Mouse (Mus musculus): ENCODE measurements around the gene Pcolce2. TPM values are rescaled to one million over a fixed set of nuclear protein-coding genes. Genes with fewer than 3 reads are reported as not detected.

The Pcolce2 gene
- total RNA-seq, 2 experiments from 2014 or later = 2.6 to 8.6 TPM

DNA sequence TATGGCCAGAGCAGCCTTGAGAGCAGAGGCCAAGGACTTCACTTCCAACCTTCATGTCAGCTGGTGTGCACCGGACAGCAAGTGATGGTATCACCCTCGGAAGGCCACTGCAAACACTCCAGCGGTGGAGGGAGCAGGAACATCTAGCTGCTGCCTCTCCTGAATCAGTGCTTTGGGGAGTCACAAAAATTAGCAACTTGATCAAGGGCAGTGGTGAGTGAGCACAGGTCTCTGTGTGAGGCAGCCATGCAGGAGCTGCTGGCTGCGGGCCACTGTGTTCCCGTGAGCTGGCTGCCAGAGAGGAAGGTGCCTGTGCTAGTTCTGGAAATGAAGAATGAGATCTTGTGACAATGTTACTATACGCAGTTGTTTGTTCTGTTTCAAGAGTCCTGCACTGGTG lies 16.0 kb downstream of the Pcolce2 start:
- no peak for DNase-seq (ENCODE audit: low spot score in 2 of 2)

- DNase-seq (ENCODE audit: low spot score in 2 of 2) = no peak
Observed at GRCm38 (mm10) chr9:95654356-95654755, 17.0 kb downstream of the Pcolce2 start.

GRCm38 (mm10) chr9:95657941-95658340 lies 20.5 kb downstream of the Pcolce2 start:
- DNase-seq (ENCODE audit: low spot score in 2 of 2) = no peak

DNA sequence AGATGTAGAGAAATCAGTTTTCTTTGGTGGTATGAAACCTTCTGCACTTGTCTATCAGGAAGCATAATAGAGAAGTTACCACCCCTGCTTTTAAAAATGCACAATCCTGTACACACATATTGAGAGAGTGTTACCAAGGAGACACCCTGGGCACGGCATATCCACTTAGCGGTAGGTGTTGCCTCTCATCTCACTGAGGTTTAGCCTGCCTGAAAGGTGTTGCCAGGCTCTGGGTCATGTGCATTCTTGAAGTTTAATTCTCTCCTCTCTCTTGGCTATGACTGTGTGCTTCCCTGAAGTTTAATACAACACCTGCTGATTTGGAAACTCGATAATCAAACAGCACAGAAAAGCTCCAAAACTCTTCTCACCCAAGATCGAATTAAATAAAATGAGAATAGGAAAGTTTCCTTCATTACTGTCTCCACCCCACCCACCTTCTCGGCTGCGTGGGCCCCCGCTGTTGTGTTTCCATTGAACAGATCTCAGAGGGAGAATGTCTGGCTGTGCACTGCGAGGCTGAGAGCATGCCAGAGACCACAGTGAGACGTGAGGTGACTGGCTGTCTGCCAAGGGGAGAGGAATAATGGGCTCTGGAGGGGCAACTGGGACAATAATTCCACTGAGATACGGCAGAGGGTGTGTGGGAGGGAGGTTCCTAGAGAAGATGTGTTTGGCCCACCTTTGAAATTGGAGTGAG lies 27.0 kb downstream of the Pcolce2 start:
- DNase-seq (ENCODE audit: low spot score in 2 of 2) = no peak

DNA sequence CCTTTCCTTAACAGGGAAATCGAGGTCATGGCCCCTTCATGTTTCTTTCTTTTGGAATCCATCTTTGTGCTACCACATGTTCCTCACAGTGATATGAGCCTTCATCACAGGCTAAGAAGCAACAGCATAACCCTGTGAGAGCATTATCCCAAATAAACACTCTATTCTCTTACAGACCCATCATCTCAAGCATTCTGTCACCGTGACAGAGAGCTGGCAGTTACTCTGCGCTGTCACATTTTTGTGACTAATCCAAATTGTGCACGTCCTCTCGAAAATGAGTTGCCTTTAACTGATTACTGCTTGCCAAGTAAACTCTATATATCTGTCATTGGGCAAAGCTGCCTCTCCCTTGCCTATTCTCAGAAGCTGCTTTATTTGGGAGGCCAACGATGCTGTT lies 28.4 kb downstream of the Pcolce2 start:
- DNase-seq (ENCODE audit: low spot score in 2 of 2) = no peak

DNA sequence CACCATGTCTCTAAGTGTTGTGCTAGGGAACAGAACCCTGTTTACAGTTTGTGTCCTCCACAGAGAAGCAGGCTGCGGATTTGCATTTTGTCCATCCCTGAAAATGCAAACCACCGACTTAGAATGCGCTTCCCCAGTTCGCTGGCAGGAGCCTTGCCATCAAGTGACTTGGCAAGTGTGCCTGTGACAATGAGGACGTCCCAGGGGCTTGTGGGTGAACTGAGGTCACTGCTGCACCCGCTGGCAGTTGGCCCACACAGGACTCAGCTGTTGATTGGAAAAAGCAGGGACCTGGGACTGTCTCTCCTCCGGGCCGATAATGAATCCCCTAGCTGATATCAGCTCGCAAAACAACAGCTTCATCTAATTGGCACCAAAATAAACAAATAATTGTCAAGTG lies 30.4 kb downstream of the Pcolce2 start:
- DNase-seq (ENCODE audit: low spot score in 2 of 2) = no peak

- DNase-seq (ENCODE audit: low spot score in 2 of 2) = no peak
Observed at GRCm38 (mm10) chr9:95668306-95668705, 30.9 kb downstream of the Pcolce2 start.

DNA sequence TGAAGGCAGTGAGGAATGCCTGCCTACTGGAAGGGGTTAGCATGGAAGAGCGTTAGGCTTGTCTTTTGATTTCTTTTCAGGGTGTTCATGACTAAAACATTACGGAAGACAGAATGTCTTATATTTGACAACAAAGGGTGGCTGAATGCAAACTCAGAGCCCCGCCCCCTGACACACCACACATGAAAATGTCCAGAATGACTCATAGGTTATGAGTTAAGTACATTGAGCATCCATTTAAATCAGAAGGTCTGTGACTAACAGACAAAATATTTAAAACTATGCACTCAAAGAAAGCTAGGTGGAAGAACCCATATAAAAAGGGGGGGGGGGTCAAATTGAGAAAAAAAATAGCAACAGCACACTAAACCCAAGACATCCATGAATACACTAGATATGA lies 34.9 kb downstream of the Pcolce2 start:
- DNase-seq (ENCODE audit: low spot score in 2 of 2) = no peak

DNA sequence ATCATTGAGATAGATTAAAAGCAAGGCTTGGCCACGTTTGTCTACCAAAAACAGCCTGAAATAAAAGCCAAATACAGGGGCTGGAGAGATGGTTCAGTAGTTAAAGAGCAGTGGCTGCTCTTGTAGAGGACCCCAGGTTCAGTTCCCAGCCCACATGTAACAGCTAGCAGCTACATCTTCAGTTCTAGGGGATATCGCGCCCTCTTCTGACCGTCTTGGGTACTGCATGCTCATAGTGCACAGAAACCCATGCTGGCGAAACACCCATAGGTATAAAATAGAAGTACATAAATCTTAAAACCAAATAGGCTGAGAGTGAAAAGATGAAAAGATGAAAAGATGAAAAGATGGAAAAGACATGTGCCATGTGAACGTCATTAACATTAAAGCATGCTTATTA lies 35.4 kb downstream of the Pcolce2 start:
- no peak for DNase-seq (ENCODE audit: low spot score in 2 of 2)

GRCm38 (mm10) chr9:95675064-95675699 lies 37.8 kb downstream of the Pcolce2 start:
- DNase-seq (ENCODE audit: low spot score in 2 of 2) = peak; percentile 2 to 26

DNA sequence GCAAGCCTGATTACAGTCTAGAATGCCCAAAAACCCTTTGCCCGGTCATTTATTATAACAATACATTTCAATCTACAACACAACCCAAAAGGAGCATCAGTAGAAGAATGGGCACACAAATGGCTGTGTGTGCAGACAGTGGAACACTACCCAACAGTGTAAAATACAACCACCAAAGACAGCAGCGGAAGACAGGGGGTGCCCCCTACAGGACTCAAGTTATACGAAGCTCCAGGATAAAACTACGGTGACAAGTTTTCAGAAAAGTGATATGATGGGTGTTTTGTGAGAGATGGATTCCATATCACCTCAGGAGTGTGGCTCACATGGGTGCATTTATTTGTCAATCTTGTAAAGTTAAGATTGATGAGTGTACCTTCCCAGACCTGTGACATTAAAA lies 38.6 kb downstream of the Pcolce2 start:
- DNase-seq (ENCODE audit: low spot score in 2 of 2) = no peak

- DNase-seq (ENCODE audit: low spot score in 2 of 2) = no peak
Observed at GRCm38 (mm10) chr9:95679966-95680365, 42.6 kb downstream of the Pcolce2 start.

DNA sequence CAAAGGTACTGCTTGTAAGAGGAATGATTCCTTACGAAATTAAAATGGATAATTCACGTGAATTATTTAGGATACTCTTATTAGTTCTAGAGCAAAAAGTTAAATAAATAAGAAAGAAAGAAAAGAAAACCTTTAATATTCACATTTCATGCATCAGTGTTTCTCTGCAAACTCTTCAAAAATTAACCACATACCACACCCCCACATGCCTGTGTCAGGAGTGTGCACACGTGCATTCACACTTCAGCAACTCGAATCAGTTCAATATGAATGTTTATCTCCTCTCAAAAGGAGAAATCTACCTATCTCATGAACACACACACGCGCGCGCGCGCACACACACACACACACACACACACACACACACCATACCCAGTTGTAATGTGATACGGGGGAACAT lies 43.3 kb downstream of the Pcolce2 start:
- DNase-seq (ENCODE audit: low spot score in 2 of 2) = no peak

DNA sequence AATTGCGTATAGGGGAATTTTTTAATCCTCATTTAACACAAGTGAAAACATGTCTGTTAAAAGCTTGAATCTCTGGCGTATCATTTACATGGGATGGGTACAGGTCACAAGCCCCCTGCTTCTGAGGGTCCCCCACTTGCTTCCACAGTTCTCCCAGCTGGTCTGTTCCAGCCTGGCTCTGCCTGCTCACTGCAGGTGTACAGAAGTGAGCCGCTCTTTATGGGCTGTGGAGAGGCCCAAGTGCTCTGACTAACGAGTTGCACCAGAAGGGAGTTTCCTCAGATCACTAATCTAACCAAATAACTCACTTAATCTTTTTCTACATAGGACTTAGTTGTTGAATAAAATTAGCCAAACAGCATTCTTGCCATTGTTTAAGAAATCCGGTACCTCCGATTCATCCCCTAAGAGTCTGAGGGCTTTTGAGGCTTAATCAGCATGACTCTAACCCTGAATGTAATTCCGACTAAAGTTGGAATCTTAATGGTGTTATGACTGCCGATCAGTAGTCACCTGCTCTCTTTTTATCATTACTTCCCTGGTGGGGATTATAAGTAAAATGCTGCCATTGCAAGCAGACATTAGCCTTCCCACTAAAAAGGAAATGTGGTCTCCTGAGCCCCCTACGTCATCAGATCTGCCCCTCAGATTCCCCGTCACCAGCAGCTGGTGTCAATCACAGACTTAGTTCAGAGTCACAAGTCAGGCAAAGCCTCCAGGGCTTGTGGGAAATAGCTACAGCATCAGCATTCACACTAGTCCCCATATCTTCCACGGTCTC lies 48.4 kb downstream of the Pcolce2 start:
- no peak for DNase-seq (ENCODE audit: low spot score in 2 of 2)

DNA sequence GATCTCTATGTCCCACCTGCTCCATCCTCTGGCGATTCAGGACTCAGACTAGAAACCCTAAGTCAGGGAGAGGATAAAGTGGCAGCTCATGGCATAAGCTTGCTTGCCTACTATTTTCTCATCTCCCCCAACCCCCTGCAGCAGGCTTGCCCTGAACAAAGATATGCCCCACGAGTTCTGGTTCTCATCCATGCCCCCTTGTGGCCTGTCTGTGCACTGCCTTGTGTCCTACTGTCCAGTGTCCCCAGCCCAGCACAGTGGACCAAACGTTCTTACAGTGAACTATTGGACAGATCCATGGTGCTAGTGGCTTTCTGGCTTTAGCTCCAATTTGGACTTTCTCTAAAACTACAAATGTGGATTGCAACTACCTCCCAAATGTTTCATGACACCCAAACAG lies 50.7 kb downstream of the Pcolce2 start:
- peak; percentile 28 to 51 for DNase-seq (ENCODE audit: low spot score in 2 of 2)

- no peak for DNase-seq (ENCODE audit: low spot score in 2 of 2)
Observed at GRCm38 (mm10) chr9:95692823-95693222, 55.4 kb downstream of the Pcolce2 start.

- no peak for DNase-seq (ENCODE audit: low spot score in 2 of 2)
Observed at GRCm38 (mm10) chr9:95693528-95694100, 56.2 kb downstream of the Pcolce2 start.

DNA sequence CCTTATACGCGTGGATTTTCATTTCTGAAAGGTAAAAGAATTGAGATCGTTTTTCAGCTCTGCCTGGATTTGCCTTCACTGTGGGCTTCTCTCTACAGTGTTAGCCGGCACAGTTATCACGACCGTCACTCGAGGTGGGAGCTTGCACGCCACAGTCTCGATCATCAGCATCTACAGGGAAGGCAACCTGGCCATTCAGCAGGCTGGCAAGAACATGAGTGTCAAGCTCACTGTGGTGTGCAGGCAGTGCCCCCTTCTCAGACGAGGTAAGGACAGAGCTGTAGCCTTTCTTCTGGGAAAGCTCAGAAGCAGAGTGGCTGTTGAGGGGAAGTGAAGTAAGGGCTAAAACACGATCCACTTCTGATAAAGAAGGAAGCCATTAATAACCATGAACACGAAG lies 57.1 kb downstream of the Pcolce2 start:
- DNase-seq (ENCODE audit: low spot score in 2 of 2) = no peak

DNA sequence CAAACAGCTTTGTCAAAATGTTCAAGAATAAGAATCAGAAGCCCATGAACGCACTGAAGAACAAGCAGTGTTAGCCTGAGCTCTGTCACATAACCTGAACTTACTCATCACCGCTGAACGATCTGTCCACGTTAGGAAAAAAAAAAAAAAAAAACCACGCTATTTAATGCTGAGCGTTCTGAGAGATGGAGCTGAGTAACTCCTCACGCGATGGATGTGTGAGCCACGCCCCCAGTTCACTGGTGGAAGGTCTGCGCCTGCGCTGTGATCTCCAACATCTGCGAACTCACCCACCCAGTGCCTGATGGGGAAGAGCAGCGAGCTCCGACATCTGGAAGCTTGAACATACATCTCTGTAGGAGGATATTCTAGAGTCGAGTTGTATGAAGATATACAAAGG lies 57.6 kb downstream of the Pcolce2 start:
- DNase-seq (ENCODE audit: low spot score in 2 of 2) = no peak

DNA sequence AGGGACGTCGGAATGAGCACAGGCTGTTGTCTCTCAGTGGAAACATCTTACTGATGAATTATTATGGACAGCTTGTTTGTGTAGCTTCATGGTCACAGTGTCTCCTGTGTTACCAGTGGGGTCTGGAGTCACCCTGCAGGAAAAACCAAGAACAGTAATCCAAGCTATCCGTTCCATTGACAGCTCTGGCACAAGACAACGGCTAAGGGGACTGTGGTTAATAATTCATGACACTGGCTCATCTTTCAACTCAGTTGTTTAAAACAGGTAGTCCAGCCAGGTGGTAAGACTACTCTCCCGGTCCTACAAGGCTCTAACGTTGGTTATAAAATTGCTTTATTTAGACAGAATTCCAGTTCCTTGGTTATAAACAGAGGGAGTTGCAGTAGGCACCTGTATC lies 59.2 kb downstream of the Pcolce2 start:
- DNase-seq (ENCODE audit: low spot score in 2 of 2) = no peak

DNA sequence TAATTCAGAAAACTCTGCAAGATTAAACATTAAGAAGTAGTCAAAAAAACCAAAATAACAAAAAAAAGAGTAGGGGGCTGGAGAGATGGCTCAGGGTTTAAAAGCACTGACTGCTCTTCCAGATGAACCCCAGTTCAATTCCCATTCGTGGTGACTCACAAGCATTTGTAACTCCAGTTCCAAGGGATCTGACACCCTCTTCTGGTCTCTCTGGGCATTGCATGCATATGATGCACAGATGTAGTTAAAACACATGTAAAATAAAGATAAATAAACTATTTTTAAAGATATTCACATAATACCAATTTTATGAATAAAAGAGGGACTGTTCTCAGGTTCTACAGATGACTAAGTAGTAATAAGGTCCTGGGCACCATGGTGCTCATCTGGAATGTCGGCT lies 60.4 kb downstream of the Pcolce2 start:
- peak; percentile 22 to 36 for DNase-seq (ENCODE audit: low spot score in 2 of 2)

- DNase-seq (ENCODE audit: low spot score in 2 of 2) = no peak
Observed at GRCm38 (mm10) chr9:95699273-95699672, 61.9 kb downstream of the Pcolce2 start.

All from adrenal gland, adult 18-20 months (tissue).